Mouse (Mus musculus): ENCODE results near the gene Agtpbp1.

DNA sequence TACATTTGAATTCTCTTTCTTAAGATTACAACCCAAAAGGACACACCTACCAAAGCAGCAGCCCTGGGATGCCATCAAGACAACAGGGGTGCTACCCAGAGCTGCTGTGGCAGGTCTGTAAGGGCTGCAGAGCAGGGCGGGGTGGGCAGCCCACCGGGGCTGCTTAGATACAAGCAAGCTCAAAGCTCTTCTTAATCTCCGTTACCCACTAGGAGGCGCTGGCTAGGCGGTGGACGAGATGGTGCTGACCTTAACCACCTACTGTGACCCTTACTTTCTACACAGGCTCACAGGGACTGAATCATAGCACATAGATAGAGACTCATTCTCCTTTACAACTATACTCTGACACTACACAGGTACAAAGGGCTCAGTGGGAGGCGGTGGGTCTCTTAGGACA lies 70.0 kb downstream of the Agtpbp1 start:
- TF ChIP-seq CTCF (IDR thresholded peaks at IDR 0.05; ENCODE audit: borderline replicate concordance, insufficient read depth, low read depth, low read length) (peak; percentile 60; the same call in 1 of the 2 replicates), POLR2A (IDR thresholded peaks at IDR 0.05; ENCODE audit: borderline replicate concordance, insufficient read depth, low read length) (no peak)

Measured in cerebellum, adult 2 months (tissue).